Mouse (Mus musculus): ENCODE measurements at regions not wholly inside any gene's neighbourhood (a gene's known extent, or its start where the extent isn't known, plus 50 kb on each side); places are given as distances from the start of the nearest gene placed in this dataset.

DNA sequence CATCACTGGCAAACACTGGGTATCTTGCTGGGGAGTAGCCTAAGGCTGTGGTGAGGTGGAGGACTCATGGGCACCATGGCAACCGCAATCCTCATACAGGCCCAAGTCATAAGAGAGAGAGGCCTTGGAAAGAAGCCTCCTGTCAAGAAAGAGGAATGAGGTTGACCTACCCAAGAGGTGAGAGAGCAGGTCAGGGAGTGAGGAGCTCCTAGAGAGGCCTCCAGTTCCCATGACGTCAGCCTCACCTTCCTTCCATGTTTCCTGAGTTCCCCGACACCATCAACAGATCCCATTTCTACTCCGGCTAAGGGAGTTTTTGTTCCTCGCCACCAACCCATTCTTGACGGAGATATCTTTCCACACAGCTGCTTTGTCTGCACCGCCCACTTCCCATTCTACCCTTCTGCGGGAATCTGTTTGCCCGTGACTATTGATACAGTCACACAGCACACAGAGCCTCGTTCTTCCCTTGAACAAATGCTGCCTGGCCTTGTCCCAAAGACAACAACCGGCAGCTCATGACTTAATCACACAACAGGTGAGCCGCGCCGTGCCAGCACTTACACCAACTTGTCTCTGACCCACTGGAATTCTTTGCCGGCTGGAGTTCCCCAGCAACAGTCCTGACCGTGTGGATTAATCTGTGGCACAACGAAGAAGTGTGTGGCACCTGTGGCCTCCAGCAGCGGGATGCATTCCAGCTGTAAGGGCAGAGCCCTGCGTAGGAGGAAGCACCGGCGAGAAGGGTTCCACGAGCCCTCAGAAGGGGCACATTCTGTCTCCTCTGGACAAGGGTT lies 111.8 kb upstream of the Rreb1 start:
- TF ChIP-seq CTCF (conservative IDR thresholded peaks at IDR 0.05 in 1 of 2, IDR thresholded peaks at IDR 0.05 in 1 of 2; ENCODE audit: low read depth in 2 of 2, low read length in 2 of 2) (no peak), MEF2A (IDR thresholded peaks at IDR 0.05; ENCODE audit: borderline replicate concordance, low read depth, low read length) (no peak), EP300 (IDR thresholded peaks at IDR 0.05; ENCODE audit: low read length) (no peak), ELF1 (IDR thresholded peaks at IDR 0.05; ENCODE audit: low read depth, low read length) (no peak), POLR2A (IDR thresholded peaks at IDR 0.05; ENCODE audit: low read depth, low read length) (no peak), SMC3 (IDR thresholded peaks at IDR 0.05; ENCODE audit: low read depth, low read length) (no peak)
